Mouse (Mus musculus) liver, embryonic 14.5 days (tissue): ENCODE data around the gene Ralgps2. TPM values are rescaled to one million over a fixed set of nuclear protein-coding genes. Genes with fewer than 3 reads are reported as not detected.

Experiments
- ATAC-seq: fragments of 200-750 bp; cut with Nextera tagmentation; 2 replicates; pipeline ENCODE4 v1.8.0; 2017; ENCODE audit warnings: moderate number of reproducible peaks, mild to moderate bottlenecking, moderate library complexity; ENCODE audit not compliant: insufficient read depth
- DNase-seq, 3 experiments: peaks; one replicate each; pipeline ENCODE4 v3.0.0-alpha.2; 2012 to 2013; ENCODE audit warnings: low read depth in 3 of 3, low spot score in 3 of 3
- H3K27ac ChIP-seq: fragments of 300-500 bp; sonication (generic); 2 replicates; pipeline ENCODE4 v1.5.1; 2014; ENCODE audit warnings: moderate library complexity, mild to moderate bottlenecking, control low read depth, inconsistent platforms
- H3K27me3 ChIP-seq: fragments of 300-500 bp; sonication (generic); 2 replicates; pipeline ENCODE4 v1.6.1; 2014; ENCODE audit warnings: mild to moderate bottlenecking, low read length, moderate library complexity; ENCODE audit not compliant: control insufficient read depth, insufficient read depth
- H3K36me3 ChIP-seq: fragments of 300-500 bp; sonication (generic); replicated peaks from 2 replicates; pipeline ENCODE4 v1.6.1; 2014; ENCODE audit warnings: low read depth; ENCODE audit not compliant: control insufficient read depth, insufficient read depth
- H3K4me1 ChIP-seq, 2 experiments: fragments of 200-500 bp in 1 of 2; fragments of 300-500 bp in 1 of 2; sonication (generic) in 1 of 2; replicated peaks; 2 replicates each; pipeline ENCODE4 v1.6.1; 2012 to 2014; ENCODE audit warnings: antibody characterized with exemption in 1 of 2, inconsistent platforms in 1 of 2, low read length in 1 of 2; ENCODE audit not compliant: control insufficient read depth in 2 of 2, insufficient read depth in 2 of 2
- H3K4me2 ChIP-seq: fragments of 300-500 bp; sonication (generic); 2 replicates; pipeline ENCODE4 v1.6.1; 2014; ENCODE audit warnings: low read depth, mild to moderate bottlenecking, control low read depth, moderate library complexity
- H3K4me3 ChIP-seq, 2 experiments: fragments of 200-500 bp in 1 of 2; fragments of 300-500 bp in 1 of 2; sonication (generic) in 1 of 2; 2 replicates each; pipeline ENCODE4 v1.5.1; 2012 to 2014; ENCODE audit warnings: low read depth in 2 of 2, low read length in 2 of 2, mild to moderate bottlenecking in 2 of 2, control low read depth in 1 of 2, inconsistent platforms in 1 of 2, moderate library complexity in 1 of 2; ENCODE audit not compliant: insufficient read depth in 1 of 2
- H3K9ac ChIP-seq: fragments of 300-500 bp; sonication (generic); replicated peaks from 2 replicates; pipeline ENCODE4 v1.6.1; 2014; ENCODE audit warnings: mild to moderate bottlenecking, control low read depth, moderate library complexity
- H3K9me3 ChIP-seq: fragments of 300-500 bp; sonication (generic); 2 replicates; pipeline ENCODE4 v1.6.1; 2016; ENCODE audit warnings: low read length, mixed read lengths; ENCODE audit not compliant: control insufficient read depth
- CTCF ChIP-seq: IDR thresholded peaks from 2 replicates; pipeline ENCODE4 v1.5.1; 2016; ENCODE audit warnings: antibody characterized with exemption, low read depth, control low read depth
- EP300 ChIP-seq: IDR thresholded peaks from 2 replicates; pipeline ENCODE4 v1.6.1; 2016; ENCODE audit warnings: antibody characterized with exemption, low read depth
- WGBS: fragments of 180-500 bp; shearing (Covaris S2); extraction: QIAGEN DNeasy Blood & Tissue Kit; methylation state at CpG from one replicate; pipeline ENCODE4 v1.1.7; 2014; ENCODE audit not compliant: insufficient replicate concordance; 5-methylcytosine and 5-hydroxymethylcytosine counted together
- polyA plus RNA-seq, 2 experiments: library from polyadenylated mRNA; depleted of rRNA in 1 of 2; stranded (reverse) in 1 of 2; unstranded in 1 of 2; fragments of >200 nt; fragmentation: Nextera tagmentation in 1 of 2; extraction: Ambion mirVana in 1 of 2; gene quantifications; 2 replicates each; pipeline versions ENCODE4 v1.2.1 to v1.2.3; 2012 to 2014

The Ralgps2 gene
- polyA plus RNA-seq, 2 experiments: 3.2 to 12.8 TPM

GRCm38 (mm10) chr1:156859711-156860250 is 79.6 kb downstream of the Ralgps2 start:
- no peak overlapping the region for H3K4me3 ChIP-seq
- 28% methylated on average over 2 of the region's 2 CpGs for WGBS
- H3K9ac ChIP-seq: no peak overlapping the region
- H3K27me3 ChIP-seq: no peaks in the 10 kb centered on the region
- DNase-seq: no peak
- no peak overlapping the region for H3K4me2 ChIP-seq
- no peaks in the 10 kb centered on the region for H3K36me3 ChIP-seq
- ATAC-seq: no peak
- TF ChIP-seq CTCF (no peak), EP300 (no peak)
- no peaks in the 10 kb centered on the region for H3K9me3 ChIP-seq
- H3K4me1 ChIP-seq: peaks cover 0 to 1% of the 10 kb centered on the region in 2 experiments; a peak in 1 of 4 replicates
- no peak overlapping the region for H3K27ac ChIP-seq

- Histone ChIP-seq H3K4me2 (no peak overlapping the region), H3K4me3 (no peak overlapping the region), H3K9me3 (no peaks in the 10 kb centered on the region), H3K36me3 (no peaks in the 10 kb centered on the region), H3K27ac (no peak overlapping the region), H3K9ac (no peak overlapping the region), H3K4me1 (peaks cover 0 to 1% of the 10 kb centered on the region in 2 experiments; a peak in 1 of 4 replicates), H3K27me3 (no peaks in the 10 kb centered on the region)
- ATAC-seq: no peak
- no peak for DNase-seq
- WGBS: 67% methylated on average over 2 of the region's 2 CpGs
- TF ChIP-seq CTCF (no peak), EP300 (no peak)
Measured at GRCm38 (mm10) chr1:156859156-156859555, 80.3 kb downstream of the Ralgps2 start.

DNA sequence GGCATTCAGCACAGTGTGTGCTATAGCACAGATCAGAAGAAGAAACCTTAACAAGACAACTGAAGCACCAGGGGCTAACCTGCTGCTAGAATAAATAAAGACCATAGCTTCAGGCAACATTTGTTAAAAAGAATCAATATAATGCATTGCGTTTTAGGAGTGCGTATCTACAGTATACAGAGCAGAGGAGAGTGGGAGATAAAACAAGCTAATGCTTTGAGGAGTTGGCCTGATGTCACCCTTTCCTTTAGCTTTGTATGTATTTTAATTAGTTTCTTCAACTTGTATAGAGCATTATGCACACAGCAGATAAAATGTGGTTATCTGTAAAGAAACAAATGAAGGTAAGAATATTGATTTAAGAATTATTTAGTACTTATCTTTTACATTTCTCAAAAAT is 82.8 kb downstream of the Ralgps2 start:
- WGBS: 68% methylated on average over 2 of the region's 2 CpGs
- Histone ChIP-seq H3K9me3 (no peaks in the 10 kb centered on the region), H3K27me3 (no peaks in the 10 kb centered on the region), H3K27ac (no peak overlapping the region), H3K4me1 (no peaks in the 10 kb centered on the region; a peak in 1 of 4 replicates), H3K4me3 (no peak overlapping the region), H3K36me3 (no peaks in the 10 kb centered on the region), H3K4me2 (no peak overlapping the region), H3K9ac (no peak overlapping the region)
- TF ChIP-seq CTCF: no peak
- no peak for TF ChIP-seq EP300
- DNase-seq (no peak), ATAC-seq (no peak)

DNA sequence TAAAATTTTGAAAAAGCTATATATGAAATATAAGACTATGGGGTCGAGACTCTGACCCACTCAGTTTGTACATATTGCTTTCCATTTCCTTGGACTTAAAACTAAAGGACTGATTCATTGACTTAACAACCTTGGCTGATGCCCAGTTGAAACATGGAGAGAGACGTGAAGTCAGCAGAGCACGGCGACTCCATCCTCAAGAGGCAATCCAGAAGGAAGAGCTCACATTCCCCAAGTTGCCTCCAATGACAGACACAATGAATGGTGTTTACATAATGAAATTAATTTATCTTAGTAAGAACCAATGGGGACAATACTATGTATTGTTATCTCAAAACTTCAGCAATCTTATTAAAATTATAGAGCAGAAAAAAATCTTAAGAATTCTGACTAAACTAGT is 84.9 kb downstream of the Ralgps2 start:
- no peak overlapping the region for H3K4me2 ChIP-seq
- ATAC-seq: no peak

GRCm38 (mm10) chr1:156852872-156853271 is 86.6 kb downstream of the Ralgps2 start:
- ATAC-seq: no peak
- Histone ChIP-seq H3K4me2 (no peak overlapping the region), H3K27me3 (no peaks in the 10 kb centered on the region), H3K36me3 (no peaks in the 10 kb centered on the region), H3K4me3 (no peak overlapping the region), H3K9me3 (no peaks in the 10 kb centered on the region), H3K9ac (no peak overlapping the region), H3K4me1 (no peaks in the 10 kb centered on the region; a peak in 1 of 4 replicates), H3K27ac (no peak overlapping the region)
- no peak for TF ChIP-seq EP300
- no peak for TF ChIP-seq CTCF
- DNase-seq: no peak
- 77% methylated on average over 5 of the region's 5 CpGs for WGBS

More for the DNA sequence above, 84.9 kb downstream of the Ralgps2 start:
- TF ChIP-seq EP300: no peak
- no peak for TF ChIP-seq CTCF
- H3K9ac ChIP-seq: no peak overlapping the region
- H3K4me1 ChIP-seq: no peaks in the 10 kb centered on the region; a peak in 1 of 4 replicates
- 86% methylated on average over 4 of the region's 4 CpGs for WGBS
- H3K36me3 ChIP-seq: no peaks in the 10 kb centered on the region
- H3K4me3 ChIP-seq: no peak overlapping the region
- DNase-seq: no peak
- H3K27ac ChIP-seq: no peak overlapping the region
- H3K9me3 ChIP-seq: no peaks in the 10 kb centered on the region
- H3K27me3 ChIP-seq: no peaks in the 10 kb centered on the region
